28 mouse cellular contexts compared by ENCODE assay signal in the genomic region with DNA sequence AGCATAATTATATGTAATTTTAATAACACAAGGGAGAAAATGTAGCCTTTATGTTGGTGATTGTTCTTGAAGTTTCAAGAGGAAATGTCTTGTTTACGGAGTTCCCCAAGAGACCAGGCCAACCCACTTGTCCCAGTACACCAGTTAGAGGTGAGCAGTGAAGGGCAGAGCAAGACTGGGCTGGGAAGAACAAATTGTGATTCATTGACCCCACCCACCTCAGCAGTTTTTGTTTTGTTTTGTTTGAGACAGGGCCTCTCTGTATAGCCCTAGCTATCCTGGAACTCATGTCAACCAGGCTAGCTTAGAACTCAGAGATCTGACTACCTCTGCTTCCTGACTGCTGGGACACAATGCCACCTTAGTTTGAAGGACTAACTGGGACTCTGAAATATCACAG. TPM values are rescaled to one million over a fixed set of nuclear protein-coding genes. Genes with fewer than 3 reads are reported as not detected.
"Had no signal": no experiment of that assay in that cellular context is flagged by ENCODE, and none has a peak within 500 bp of the region (broad histone marks: within the 10 kb centered on the region; RNA-seq: fewer than 3 reads in every experiment).

No protein-coding gene starts in this region.

- ATAC-seq: hindbrain, embryonic 16.5 days; inflammation-experienced regulatory T-cells, adult 6 months; intestine, embryonic 15.5 days; intestine, postnatal 0 days; liver, postnatal 0 days had no signal

- H3K27ac ChIP-seq: gastrocnemius, adult 2 months; heart, adult 2 months; hindbrain, embryonic 10.5 days; hindbrain, embryonic 12.5 days; hindbrain, embryonic 14.5 days; intestine, embryonic 15.5 days; left cerebral cortex, adult 2 months; limb, embryonic 10.5 days; limb, embryonic 12.5 days; liver, embryonic 13.5 days; liver, embryonic 15.5 days had no signal

- H3K9me3 ChIP-seq: hindbrain, embryonic 10.5 days; hindbrain, embryonic 12.5 days; intestine, embryonic 15.5 days; limb, embryonic 10.5 days; limb, embryonic 12.5 days; liver, embryonic 13.5 days; liver, embryonic 15.5 days had no signal

- H3K9ac ChIP-seq: hindbrain, embryonic 12.5 days; hindbrain, embryonic 14.5 days; intestine, embryonic 15.5 days; limb, embryonic 12.5 days; liver, embryonic 13.5 days; liver, embryonic 15.5 days; liver, postnatal 0 days had no signal

- H3K4me1 ChIP-seq: intestine, embryonic 15.5 days had no signal

- H3K36me3 ChIP-seq: liver, embryonic 15.5 days had no signal

- H3K4me3 ChIP-seq: gastrocnemius, adult 2 months; heart, adult 2 months; hindbrain, embryonic 10.5 days; hindbrain, embryonic 12.5 days; intestine, embryonic 15.5 days; left cerebral cortex, adult 2 months; limb, embryonic 10.5 days; limb, embryonic 12.5 days; liver, embryonic 13.5 days; liver, embryonic 15.5 days had no signal

- H3K4me2 ChIP-seq: heart, embryonic 11.5 days; hindbrain, embryonic 12.5 days; hindbrain, embryonic 14.5 days; intestine, embryonic 15.5 days; limb, embryonic 12.5 days; liver, embryonic 11.5 days; liver, embryonic 13.5 days; liver, embryonic 15.5 days had no signal

- H3K27me3 ChIP-seq: hindbrain, embryonic 12.5 days; intestine, embryonic 15.5 days; limb, embryonic 12.5 days; liver, embryonic 13.5 days; liver, embryonic 15.5 days had no signal

- DNase-seq: gastrocnemius, adult 2 months; gastrocnemius, postnatal 10 days; gastrocnemius, postnatal 25 days; heart, adult 2 months; heart, postnatal 10 days; heart, postnatal 4 days; kidney, adult 18-20 months; kidney, adult 8-10 months; kidney, postnatal 10 days; kidney, postnatal 25 days; kidney, postnatal 4 days; liver; liver, embryonic 13.5 days; liver, postnatal 0 days had no signal

RNA-seq across cellular contexts. Expression of gene Dlgap3, which starts 44.7 kb away (rescaled TPM):
- total RNA-seq: gastrocnemius, adult 2 months; granulocyte monocyte progenitor cell, adult 5-6 weeks had no signal
- polyA plus RNA-seq: inflammation-experienced regulatory T-cells, adult 6 months had no signal
